Mouse (Mus musculus) E14TG2a.4 (cell line): ENCODE measurements around the gene Hyal4.
A peak's percentile ranks its signal among the peaks of the same experiment; 100 is the strongest.

Experiments used
- H3K27me3 ChIP-seq: 2 replicates; pipeline ENCODE4 v1.6.1; 2014; ENCODE audit warnings: low read length, control low read depth; ENCODE audit not compliant: insufficient read depth
- H3K36me3 ChIP-seq: 2 replicates; pipeline ENCODE4 v1.6.1; 2014; ENCODE audit warnings: low read length, control low read depth; ENCODE audit not compliant: insufficient read depth
- H3K4me1 ChIP-seq: replicated peaks from 2 replicates; pipeline ENCODE4 v1.6.1; 2014; ENCODE audit warnings: low read depth, low read length, control low read depth
- H3K4me3 ChIP-seq: replicated peaks from 2 replicates; pipeline ENCODE4 v1.5.1; 2014; ENCODE audit warnings: mild to moderate bottlenecking, low read length
- H3K9me3 ChIP-seq: 2 replicates; pipeline ENCODE4 v1.6.1; 2014; ENCODE audit warnings: low read length, control low read depth
- CTCF ChIP-seq: conservative IDR thresholded peaks from 2 replicates; pipeline ENCODE4 v1.5.1; 2014; ENCODE audit warnings: low read length
- NANOG ChIP-seq: IDR thresholded peaks from 2 replicates; pipeline ENCODE4 v1.6.1; 2014; ENCODE audit warnings: borderline replicate concordance, low read length, mixed read lengths
- POU5F1 ChIP-seq: IDR thresholded peaks from 2 replicates; pipeline ENCODE4 v1.6.1; 2014; ENCODE audit warnings: low read length, borderline replicate concordance

Gene Hyal4

DNA sequence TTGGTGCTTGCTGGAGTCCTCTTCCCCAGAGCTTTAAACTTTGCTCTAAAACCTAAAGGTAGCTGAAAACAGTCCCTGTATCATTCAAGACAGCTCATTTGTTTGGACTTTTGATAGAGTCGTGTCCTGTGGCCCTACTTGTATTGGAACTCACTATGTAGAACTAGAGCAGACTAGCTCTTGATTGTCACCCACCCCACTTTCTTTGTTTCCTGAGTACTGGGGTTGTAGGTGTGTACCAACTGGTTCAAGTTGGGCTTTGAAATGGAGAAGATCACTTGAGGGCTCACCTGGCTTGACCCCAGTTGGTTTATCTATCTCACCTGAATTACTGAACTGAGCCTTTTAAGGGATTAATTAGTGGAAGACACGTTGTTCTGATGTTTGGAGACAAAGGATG is 31.1 kb downstream of the Hyal4 start:
- no peaks in the 10 kb centered on the region for H3K36me3 ChIP-seq
- no peaks in the 10 kb centered on the region for H3K27me3 ChIP-seq
- no peak overlapping the region for H3K4me3 ChIP-seq
- H3K9me3 ChIP-seq: no peaks in the 10 kb centered on the region
- H3K4me1 ChIP-seq: no peaks in the 10 kb centered on the region
- TF ChIP-seq NANOG (peak; percentile 68), CTCF (no peak)

- no peaks in the 10 kb centered on the region for H3K9me3 ChIP-seq
- H3K36me3 ChIP-seq: no peaks in the 10 kb centered on the region
- H3K4me3 ChIP-seq: no peak within 1 kb of the TSS
- H3K4me1 ChIP-seq: no peaks in the 10 kb centered on the region
- no peaks in the 10 kb centered on the region for H3K27me3 ChIP-seq
- TF ChIP-seq NANOG (no peak), POU5F1 (no peak), CTCF (no peak)
Measured at GRCm38 (mm10) chr6:24790888-24791287, 42.8 kb downstream of the Hyal4 start, which contains the start of gene Spam1. TSS of gene Spam1 (plus strand) at chr6:24791188.
